Mouse (Mus musculus): ENCODE results near the gene Dhx30.

DNA sequence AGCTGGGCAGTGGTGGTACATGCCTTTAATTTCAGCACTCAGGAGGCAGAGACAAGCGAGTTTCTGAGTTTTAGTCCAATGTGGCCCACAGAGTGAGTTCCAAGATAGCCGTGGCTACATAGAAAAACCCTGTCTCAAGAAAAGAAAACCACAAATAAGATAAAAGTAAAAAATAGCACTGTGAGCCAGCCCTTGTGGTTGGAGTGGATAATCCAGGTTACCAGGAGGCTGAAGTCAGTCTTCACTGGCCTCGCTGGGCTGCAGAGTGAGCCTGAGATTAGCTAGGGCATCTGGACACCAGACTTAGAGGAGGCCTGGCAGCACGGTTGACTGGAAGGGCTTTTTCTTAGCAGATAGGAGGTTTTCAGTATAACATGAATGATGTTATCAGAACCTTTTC lies 21.5 kb upstream of the Dhx30 start:
- TF ChIP-seq CTCF (IDR thresholded peaks at IDR 0.05; ENCODE audit: extremely low read depth, insufficient read length, insufficient replicate concordance, low read depth, low read length) = no peak
- TF ChIP-seq POLR2A (IDR thresholded peaks at IDR 0.05; ENCODE audit: low read depth, low read length) = no peak

All from small intestine, adult 2 months (tissue).